Mouse (Mus musculus) embryonic facial prominence, embryonic 10.5 days (tissue): Measurements from ENCODE around the gene Rnf168. TPM values are rescaled to one million over a fixed set of nuclear protein-coding genes. Genes with fewer than 3 reads are reported as not detected.
"Not testable (repeated sequence)": the region's sequence is repeated elsewhere in the genome, so short reads cannot be mapped to it uniquely, and the experiment has no call there.

ENCODE experiments used
- DNase-seq: peaks from one replicate; pipeline ENCODE4 v3.0.0-alpha.2; 2017; ENCODE audit warnings: low spot score
- H3K27ac ChIP-seq: fragments of 300-500 bp; sonication (generic); replicated peaks from 2 replicates; pipeline ENCODE4 v1.5.1; 2016; ENCODE audit warnings: mild to moderate bottlenecking
- H3K27me3 ChIP-seq: fragments of 300-500 bp; sonication (generic); replicated peaks from 2 replicates; pipeline ENCODE4 v1.6.1; 2016; ENCODE audit warnings: low read depth, mild to moderate bottlenecking; ENCODE audit not compliant: poor library complexity, severe bottlenecking
- H3K36me3 ChIP-seq: fragments of 300-500 bp; sonication (generic); replicated peaks from 2 replicates; pipeline ENCODE4 v1.6.1; 2016; ENCODE audit warnings: mild to moderate bottlenecking, moderate library complexity
- H3K4me1 ChIP-seq: fragments of 300-500 bp; sonication (generic); 2 replicates; pipeline ENCODE4 v1.6.1; 2016
- H3K4me3 ChIP-seq: fragments of 300-500 bp; sonication (generic); 2 replicates; pipeline ENCODE4 v1.5.1; 2016; ENCODE audit warnings: mild to moderate bottlenecking, moderate library complexity
- H3K9me3 ChIP-seq: fragments of 300-500 bp; sonication (generic); 2 replicates; pipeline ENCODE4 v1.6.1; 2016; ENCODE audit warnings: mild to moderate bottlenecking
- WGBS: fragments of 180-500 bp; shearing (Covaris S2); methylation state at CpG from one replicate; pipeline ENCODE4 v1.1.7; 2016; 5-methylcytosine and 5-hydroxymethylcytosine counted together
- polyA plus RNA-seq: library from polyadenylated mRNA; unstranded; fragments of >200 nt; fragmentation: Nextera tagmentation; extraction: Ambion mirVana; gene quantifications from 2 replicates; pipeline ENCODE4 v1.2.1, GENCODE M21; 2016

Gene Rnf168
- polyA plus RNA-seq, result 29.0 and 33.9 TPM in 2 replicates

DNA sequence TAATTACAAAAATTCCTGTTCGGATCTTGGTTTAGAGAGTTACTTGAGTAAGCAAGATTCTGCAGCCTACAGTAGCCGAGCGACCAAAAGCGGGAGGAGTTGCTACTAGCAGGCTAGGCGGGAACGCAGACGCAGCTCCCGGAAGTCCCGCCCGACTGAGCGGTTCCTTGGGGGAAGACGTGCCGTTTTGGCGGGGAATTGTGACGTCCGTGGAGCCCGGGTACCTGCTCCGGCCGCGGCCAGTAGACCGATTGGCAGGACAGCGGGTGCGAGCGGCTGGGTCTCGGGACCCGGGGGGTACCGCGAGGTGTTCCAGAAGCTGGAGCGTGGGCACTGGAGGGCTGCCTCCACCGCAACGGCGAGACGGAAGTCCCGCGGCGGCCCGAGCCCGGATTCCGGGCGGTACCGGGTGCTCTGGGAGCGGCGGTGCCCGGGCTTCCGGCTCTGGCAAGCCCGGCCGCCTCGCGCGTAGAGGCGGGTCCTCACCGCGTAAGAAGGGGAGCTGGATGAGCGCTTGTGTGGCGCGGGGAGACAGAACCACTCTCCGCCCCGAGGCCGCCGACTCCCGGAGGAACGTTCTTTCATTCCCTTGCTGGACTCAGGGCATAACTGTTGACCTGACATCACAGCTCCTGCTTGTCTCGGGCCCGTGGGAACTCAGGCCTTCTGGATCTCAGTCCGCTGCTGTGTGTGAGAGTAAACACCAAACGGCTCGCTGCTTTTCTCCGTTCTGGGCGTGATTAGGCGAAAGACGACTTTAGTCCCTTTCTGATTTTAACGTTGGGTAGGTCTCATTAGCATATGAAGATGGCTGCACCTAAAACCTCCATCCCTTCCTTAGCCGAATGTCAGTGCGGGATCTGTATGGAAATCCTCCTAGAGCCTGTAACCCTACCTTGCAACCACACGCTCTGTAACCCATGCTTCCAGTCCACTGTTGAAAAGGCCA lies at the start of gene Rnf168:
Gene Rnf168 (plus strand): TSS at position 152 of the 949 bp plus-strand sequence.
- Histone ChIP-seq H3K4me1 (peaks cover 25% of the 10 kb centered on the region), H3K27ac (peak within 1 kb of the TSS; percentile 95), H3K36me3 (peaks cover 33% of the 10 kb centered on the region), H3K4me3 (peak within 1 kb of the TSS; percentile 87), H3K9me3 (peaks cover 9% of the 10 kb centered on the region; the same call in 1 of the 2 replicates), H3K27me3 (no peaks in the 10 kb centered on the region)
- WGBS, result under 1% methylated on average over 75 of the region's 75 CpGs
- peak; percentile 93 for DNase-seq

DNA sequence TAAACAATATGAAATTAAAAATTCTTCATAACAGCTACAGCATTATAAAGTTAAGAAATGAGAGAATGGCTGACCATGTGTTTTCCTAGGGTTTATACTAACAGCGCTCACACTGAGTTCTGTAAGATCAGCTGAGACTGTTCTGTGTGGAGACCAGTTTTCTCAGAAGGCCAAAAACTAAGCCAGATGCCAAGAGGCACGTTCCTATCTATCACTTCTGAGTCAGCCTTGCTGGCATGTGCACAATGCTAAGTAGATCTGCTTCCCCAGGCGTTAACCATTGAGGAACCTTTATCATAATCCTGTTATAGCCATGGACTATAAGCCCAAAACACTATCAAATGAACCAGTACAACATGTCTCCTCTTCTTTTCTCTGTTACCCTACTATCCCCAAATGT lies 45.2 kb upstream of the Rnf168 start:
- H3K4me3 ChIP-seq, H3K27me3 ChIP-seq, H3K9me3 ChIP-seq, H3K4me1 ChIP-seq, DNase-seq, H3K27ac ChIP-seq: not testable (repeated sequence)
- peaks cover 72% of the 10 kb centered on the region for H3K36me3 ChIP-seq
- WGBS, result 93% methylated on average over 3 of the region's 3 CpGs

DNA sequence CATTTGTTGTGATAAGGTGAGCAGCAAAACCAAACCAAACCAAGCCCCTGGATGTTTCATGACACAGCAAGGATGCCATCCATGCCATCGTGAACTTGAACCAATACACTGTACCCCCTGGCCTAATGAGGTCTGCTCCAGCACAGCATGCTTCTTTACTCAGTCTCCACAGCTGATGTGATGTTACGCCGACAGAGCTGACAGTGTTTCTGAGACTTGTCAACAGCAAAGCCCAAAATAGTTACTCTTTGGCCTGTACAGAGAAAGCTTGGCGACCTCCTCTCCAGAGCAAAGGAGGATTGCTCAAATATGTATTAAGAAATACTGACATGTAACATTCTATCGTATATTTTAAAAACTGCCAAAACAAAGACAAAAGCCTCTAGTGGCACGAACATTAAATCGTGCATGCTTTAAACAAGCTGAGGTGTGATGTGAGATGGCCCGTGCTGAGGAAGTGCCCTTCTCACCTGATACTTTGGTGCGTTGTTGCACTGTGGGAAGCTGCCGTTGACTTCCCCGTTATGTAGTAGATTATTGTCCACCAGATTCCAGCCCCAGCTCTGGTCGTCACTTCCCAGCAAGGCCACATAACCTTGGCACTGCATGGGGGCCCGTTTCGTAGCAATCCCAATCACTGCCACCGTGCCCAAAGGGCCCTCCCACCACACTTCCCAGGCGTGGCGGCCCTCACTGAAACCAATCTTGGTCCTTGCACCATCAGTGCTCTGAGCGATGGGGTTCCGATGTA lies 39.2 kb upstream of the Rnf168 start:
- Histone ChIP-seq H3K36me3 (peaks cover 73% of the 10 kb centered on the region), H3K9me3 (no peaks in the 10 kb centered on the region), H3K4me1 (no peaks in the 10 kb centered on the region), H3K27ac (no peak overlapping the region), H3K27me3 (no peaks in the 10 kb centered on the region), H3K4me3 (no peak overlapping the region)
- 93% methylated on average over 19 of the region's 19 CpGs for WGBS
- DNase-seq, result no peak

DNA sequence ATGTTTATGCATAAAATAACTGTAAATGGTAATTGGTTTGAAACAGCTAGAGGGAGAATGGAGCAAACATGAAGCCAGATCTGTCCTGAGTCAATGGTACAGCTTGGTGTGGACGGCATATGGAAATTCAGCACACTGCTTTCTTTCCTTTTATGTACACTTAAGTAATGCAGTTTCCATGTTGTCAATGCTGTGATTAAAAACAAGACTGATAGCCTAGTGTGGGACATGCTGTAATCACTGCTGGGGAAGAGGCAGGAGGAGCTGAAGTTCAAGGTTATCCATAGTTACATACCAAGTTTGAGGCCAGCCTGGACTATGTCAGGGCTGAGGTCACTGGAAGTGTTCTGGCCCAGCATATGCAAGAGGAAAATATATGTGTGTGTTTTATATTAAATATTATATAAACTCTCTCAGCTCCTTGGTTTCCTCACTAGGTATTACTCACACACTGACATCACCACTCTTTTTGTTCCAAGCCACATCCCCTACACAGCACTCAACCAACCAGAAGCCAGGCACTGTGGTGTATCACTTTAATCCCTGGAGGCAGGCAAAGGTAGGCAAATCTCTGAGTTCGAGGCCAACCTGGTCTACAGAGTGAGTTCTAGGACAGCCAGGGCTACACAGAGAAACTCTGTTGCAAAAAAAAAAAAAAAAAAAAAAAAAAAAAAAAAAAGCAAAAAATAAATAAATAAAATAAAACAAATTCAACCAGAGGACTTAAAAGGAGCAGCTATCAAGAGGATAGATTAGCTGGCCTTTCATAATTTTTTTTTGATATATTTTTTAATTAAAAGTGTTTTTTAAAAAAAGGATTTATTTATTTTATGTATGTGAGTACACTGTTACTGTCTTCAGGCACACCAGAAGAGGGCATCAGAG lies 37.6 kb upstream of the Rnf168 start:
- Histone ChIP-seq H3K9me3 (no peaks in the 10 kb centered on the region), H3K4me1 (peaks cover 7% of the 10 kb centered on the region), H3K36me3 (peaks cover 64% of the 10 kb centered on the region), H3K4me3 (no peak overlapping the region), H3K27ac (no peak overlapping the region), H3K27me3 (no peaks in the 10 kb centered on the region)
- DNase-seq, result no peak
- WGBS, result 89% methylated on average over 2 of the region's 2 CpGs

DNA sequence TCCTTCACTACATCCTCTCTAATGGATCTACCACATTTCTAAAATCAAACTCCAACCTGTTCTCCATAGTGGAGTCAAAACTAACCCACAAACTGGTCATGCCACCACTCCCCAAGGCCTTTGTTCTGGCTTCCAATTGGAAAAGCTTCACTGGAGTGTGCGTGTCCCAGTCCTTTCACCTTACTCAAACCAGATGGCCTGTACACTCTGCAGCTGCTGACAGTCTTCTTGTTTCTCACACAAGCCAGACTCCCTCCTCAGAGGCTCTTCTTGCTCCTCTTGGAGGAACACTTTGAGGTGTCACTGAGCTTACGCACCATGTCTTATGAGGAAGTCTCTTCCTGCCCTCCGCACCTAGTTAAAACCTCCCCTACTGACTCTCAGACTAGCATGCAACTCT lies 33.4 kb upstream of the Rnf168 start:
- Histone ChIP-seq H3K27me3 (no peaks in the 10 kb centered on the region), H3K27ac (no peak overlapping the region), H3K4me1 (peaks cover 28% of the 10 kb centered on the region), H3K4me3 (no peak overlapping the region), H3K9me3 (no peaks in the 10 kb centered on the region), H3K36me3 (peaks cover 25% of the 10 kb centered on the region)
- no peak for DNase-seq
- WGBS, result 86% methylated on average over 3 of the region's 3 CpGs

DNA sequence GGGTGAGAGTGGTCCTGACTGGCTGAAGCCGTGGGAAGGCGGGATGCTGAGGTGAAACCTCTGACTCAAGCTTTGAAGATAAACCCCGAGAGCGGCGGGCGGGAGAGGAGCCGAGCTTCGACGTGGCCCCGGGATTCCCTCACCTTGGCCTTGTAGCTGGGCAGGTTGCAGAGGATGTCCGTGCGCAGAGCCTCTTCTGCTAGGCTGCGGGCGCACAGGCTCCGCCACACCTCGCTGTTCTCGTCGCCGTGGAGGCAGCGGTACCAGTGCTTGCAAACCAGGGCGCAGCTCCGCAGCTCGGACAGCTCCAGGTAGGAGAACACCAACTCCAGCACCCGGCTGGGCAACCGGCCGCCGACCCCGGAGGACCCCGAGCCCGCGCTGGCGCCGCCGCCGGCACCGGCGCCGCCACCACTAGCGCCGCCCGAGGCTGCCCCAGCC lies 30.9 kb upstream of the Rnf168 start:
- DNase-seq, result peak; percentile 72
- Histone ChIP-seq H3K9me3 (no peaks in the 10 kb centered on the region), H3K36me3 (peaks cover 9% of the 10 kb centered on the region), H3K27ac (peak overlapping the region; percentile 94), H3K4me1 (peaks cover 28% of the 10 kb centered on the region), H3K4me3 (peak overlapping the region; percentile 87), H3K27me3 (no peaks in the 10 kb centered on the region)
- WGBS, result under 1% methylated on average over 41 of the region's 41 CpGs

DNA sequence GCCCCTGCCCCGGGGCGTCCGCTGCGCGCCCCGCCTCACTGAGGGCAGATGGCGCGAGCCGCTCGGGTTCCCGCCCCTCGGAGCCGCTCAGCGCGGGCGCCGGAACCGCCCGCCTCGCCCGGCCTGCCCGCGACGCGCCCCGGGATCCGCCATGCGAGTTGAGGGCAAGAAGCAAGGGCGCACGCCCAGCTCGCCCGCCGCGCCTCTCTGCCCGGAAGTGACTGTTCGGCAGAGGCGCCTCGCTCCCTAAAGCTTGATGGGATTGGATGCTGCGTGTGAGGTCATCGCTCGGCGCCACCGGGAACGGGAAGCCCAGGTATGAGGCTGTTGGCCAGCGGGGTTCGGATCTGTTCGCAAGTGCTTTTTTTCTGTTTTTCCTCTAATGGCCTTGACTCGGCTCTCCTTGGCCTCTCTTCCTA lies 30.3 kb upstream of the Rnf168 start, which contains the start of the genes Fbxo45 and Wdr53:
Gene Fbxo45 (minus strand): TSS at position 207 of the 419 bp plus-strand sequence.
Gene Wdr53 (plus strand): TSS at position 276 of the 419 bp plus-strand sequence.
- no peaks in the 10 kb centered on the region for H3K27me3 ChIP-seq
- peak within 1 kb of the TSS; percentile 94 for H3K27ac ChIP-seq
- peaks cover 9% of the 10 kb centered on the region for H3K36me3 ChIP-seq
- WGBS, result under 1% methylated on average over 48 of the region's 48 CpGs
- peak; percentile 98 for DNase-seq
- peaks cover 28% of the 10 kb centered on the region for H3K4me1 ChIP-seq
- no peaks in the 10 kb centered on the region for H3K9me3 ChIP-seq
- H3K4me3 ChIP-seq, result peak within 1 kb of the TSS; percentile 87

DNA sequence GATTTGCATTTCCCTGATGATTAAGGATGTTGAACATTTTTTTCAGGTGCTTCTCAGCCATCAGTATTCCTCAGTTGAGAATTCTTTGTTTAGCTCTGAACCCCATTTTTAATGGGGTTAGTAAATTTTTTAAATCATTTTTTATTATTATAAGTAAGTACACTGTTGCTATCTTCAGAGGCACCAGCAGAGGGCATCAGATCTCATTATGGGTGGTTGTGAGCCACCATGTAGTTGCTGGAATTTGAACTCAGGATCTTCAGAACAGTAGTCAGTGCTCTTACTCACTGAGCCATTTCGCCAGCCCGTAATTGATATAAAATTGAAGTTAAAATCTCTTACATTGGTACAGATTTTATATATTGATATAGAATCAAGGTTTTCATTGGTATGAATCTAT lies 13.0 kb upstream of the Rnf168 start:
- H3K36me3 ChIP-seq, H3K27ac ChIP-seq, DNase-seq, H3K4me1 ChIP-seq, H3K4me3 ChIP-seq, H3K27me3 ChIP-seq, H3K9me3 ChIP-seq: not testable (repeated sequence)
- WGBS, result 86% methylated on average over 2 of the region's 2 CpGs

DNA sequence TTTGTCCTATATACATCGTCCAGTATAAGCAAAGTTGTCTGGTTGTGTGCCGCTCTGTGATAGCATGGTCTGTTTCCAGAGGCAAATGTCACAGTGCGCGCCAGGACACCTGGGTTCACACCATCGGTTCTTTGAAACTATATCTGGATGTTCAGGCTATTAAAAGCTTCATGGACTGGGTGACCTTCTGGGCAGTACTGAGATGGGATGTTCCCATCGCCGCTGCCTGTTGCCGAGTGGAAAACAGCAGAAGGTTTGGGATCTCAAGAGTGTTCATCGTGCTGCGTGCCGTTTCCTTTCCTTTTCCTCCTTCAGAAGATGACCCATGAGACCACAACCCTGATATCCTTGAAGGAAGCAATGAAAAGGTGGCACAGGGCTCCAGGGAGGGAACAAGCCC lies 6.0 kb upstream of the Rnf168 start, which contains the start of gene Smco1:
Gene Smco1 (plus strand): TSS at position 178 of the 400 bp plus-strand sequence.
- no peak within 1 kb of the TSS for H3K4me3 ChIP-seq
- H3K4me1 ChIP-seq, result no peaks in the 10 kb centered on the region
- H3K36me3 ChIP-seq, result no peaks in the 10 kb centered on the region
- 90% methylated on average over 11 of the region's 11 CpGs for WGBS
- H3K27ac ChIP-seq, result no peak within 1 kb of the TSS
- no peaks in the 10 kb centered on the region for H3K9me3 ChIP-seq
- H3K27me3 ChIP-seq, result no peaks in the 10 kb centered on the region
- no peak for DNase-seq

DNA sequence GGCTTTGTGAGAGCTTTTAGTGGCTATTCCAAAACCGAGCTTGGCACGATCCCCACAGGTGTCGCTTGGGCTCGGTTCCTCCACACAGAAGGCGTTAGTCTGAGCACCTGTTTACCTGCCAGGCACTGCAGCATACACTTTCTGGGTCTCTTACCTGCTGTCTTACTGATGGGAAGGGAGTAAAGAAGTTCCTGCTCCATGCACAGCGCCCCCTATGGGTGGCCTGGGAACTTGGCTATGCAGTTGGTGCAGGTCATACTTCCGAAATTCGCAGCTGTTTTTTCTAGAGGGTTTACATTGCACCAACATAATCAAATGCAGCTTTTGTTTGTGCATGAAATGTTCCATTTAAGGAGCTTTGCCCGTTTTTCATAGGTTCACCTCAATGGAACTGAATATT lies 3.9 kb upstream of the Rnf168 start:
- DNase-seq, result peak; percentile 22
- no peaks in the 10 kb centered on the region for H3K27me3 ChIP-seq
- H3K36me3 ChIP-seq, result no peaks in the 10 kb centered on the region
- no peaks in the 10 kb centered on the region for H3K9me3 ChIP-seq
- H3K27ac ChIP-seq, result no peak overlapping the region
- H3K4me1 ChIP-seq, result peaks cover 7% of the 10 kb centered on the region
- H3K4me3 ChIP-seq, result no peak overlapping the region
- WGBS, result 53% methylated on average over 9 of the region's 9 CpGs

DNA sequence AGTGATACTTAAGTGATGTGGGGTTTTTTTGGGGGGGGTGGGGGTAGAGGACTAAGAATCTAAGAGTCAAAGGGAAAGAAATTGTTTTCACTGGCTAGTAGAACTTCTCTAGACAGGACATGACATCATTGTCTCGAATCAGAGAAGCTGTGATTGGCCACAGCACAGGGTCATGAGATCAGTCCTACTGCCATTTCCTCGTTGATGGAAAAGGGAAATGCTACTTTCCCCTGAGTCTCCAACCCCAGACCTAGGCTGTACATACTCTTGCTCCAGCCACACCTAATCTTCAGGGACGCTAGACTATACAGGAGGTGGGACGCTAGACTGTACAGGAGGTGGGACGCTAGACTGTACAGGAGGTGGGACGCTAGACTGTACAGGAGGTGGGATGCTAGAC lies 2.2 kb upstream of the Rnf168 start:
- H3K27ac ChIP-seq, result no peak overlapping the region
- DNase-seq, result no peak
- H3K4me3 ChIP-seq, result no peak overlapping the region
- peaks cover 8% of the 10 kb centered on the region for H3K36me3 ChIP-seq
- H3K27me3 ChIP-seq, result no peaks in the 10 kb centered on the region
- H3K9me3 ChIP-seq, result peaks cover 6% of the 10 kb centered on the region; the same call in 1 of the 2 replicates
- WGBS, result 92% methylated on average over 6 of the region's 6 CpGs
- H3K4me1 ChIP-seq, result peaks cover 22% of the 10 kb centered on the region
